ENCODE assay signal across 8 mouse cellular contexts in the genomic region with DNA sequence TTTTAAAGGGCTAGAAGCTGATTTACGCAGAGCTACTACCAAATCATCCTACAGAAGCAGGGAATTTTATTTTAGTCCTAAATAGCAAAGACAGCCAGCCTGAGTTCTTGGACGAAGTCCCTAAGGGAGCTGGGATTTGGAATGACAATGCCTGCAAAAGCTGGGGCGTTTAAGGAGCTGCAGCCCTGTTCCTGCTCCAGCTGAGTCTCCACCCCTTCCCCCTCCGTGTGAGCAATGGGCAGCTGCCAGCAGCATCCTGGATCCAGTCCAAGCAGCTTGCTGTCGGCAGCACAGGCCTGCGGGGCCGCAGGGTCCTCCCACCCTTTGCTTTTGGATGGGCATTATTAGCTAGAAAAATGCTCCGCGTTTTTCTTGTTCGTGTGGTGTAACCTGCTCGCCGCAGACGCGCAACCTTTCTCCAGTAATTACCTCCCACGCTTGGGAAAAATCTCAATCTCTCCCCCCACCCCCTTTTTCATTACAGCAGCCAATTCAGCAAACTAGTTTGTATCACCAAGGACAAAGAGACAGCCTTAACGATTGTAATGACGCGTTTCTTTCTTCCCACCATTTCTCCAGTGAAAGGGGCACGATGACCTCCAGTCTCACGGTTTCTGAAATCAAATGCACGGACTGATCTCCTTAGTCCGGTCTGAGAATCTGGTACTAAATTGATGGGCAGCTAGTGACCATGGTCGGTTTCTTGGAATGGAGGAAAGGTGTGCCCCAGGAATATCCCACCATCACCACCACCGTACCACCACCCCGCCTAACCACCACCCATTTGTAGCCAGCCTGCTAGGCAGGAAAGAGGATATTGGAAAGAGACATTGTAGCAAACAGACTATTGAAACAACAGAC.
DNase-seq lines count a peak whose midpoint lies in the region; ATAC-seq and TF ChIP-seq lines count a peak whose summit lies in the region.

No protein-coding gene starts in this region.

- TF ChIP-seq CTCF in E14TG2a.4 (conservative IDR thresholded peaks at IDR 0.05; ENCODE audit: low read length) = no peak; the same call in 1 of the 2 replicates
- no peak for TF ChIP-seq CTCF in heart, postnatal 0 days (IDR thresholded peaks at IDR 0.05; ENCODE audit: low read depth)
- no peak for TF ChIP-seq CTCF in stomach, postnatal 0 days (IDR thresholded peaks at IDR 0.05; ENCODE audit: low read depth)

- H3K27me3 ChIP-seq in E14TG2a.4 (ENCODE audit: insufficient read depth, low read length) = no peaks in the 10 kb centered on the region
- H3K27me3 ChIP-seq in forebrain, embryonic 14.5 days (replicated peaks; ENCODE audit: control insufficient read depth, insufficient read depth, low read length) = no peaks in the 10 kb centered on the region
- H3K27me3 ChIP-seq in heart, postnatal 0 days (ENCODE audit: control insufficient read depth, insufficient read depth, low read length) = no peaks in the 10 kb centered on the region
- no peaks in the 10 kb centered on the region for H3K27me3 ChIP-seq in liver, embryonic 12.5 days (replicated peaks)
- no peaks in the 10 kb centered on the region for H3K27me3 ChIP-seq in stomach, postnatal 0 days (ENCODE audit: control insufficient read depth, insufficient read depth, low read length)

- H3K4me3 ChIP-seq in E14TG2a.4 (replicated peaks; ENCODE audit: low read length) = peak overlapping the region; percentile 55
- peak overlapping the region; percentile 15; the same call in 1 of the 2 replicates for H3K4me3 ChIP-seq in forebrain, embryonic 14.5 days (ENCODE audit: low read depth, low read length)
- H3K4me3 ChIP-seq in heart, postnatal 0 days (ENCODE audit: low read depth, low read length) = peak overlapping the region; percentile 38
- H3K4me3 ChIP-seq in liver, embryonic 12.5 days = peak overlapping the region; percentile 20
- peak overlapping the region; percentile 27 for H3K4me3 ChIP-seq in stomach, postnatal 0 days (ENCODE audit: low read depth, low read length)

- ATAC-seq in cerebellum, adult (ENCODE audit: insufficient number of reproducible peaks, low FRiP score, low TSS enrichment) = peak; percentile 61
- peak; percentile 94 for ATAC-seq in forebrain, embryonic 14.5 days
- ATAC-seq in heart, postnatal 0 days (ENCODE audit: insufficient read depth, low read depth) = peak; percentile 90
- no peak for ATAC-seq in liver, embryonic 12.5 days
- peak; percentile 79; the same call in 1 of the 2 replicates for ATAC-seq in stomach, postnatal 0 days (ENCODE audit: low FRiP score, low TSS enrichment)

- H3K9ac ChIP-seq in forebrain, embryonic 14.5 days (ENCODE audit: low read length) = peak overlapping the region; percentile 37
- no peak overlapping the region for H3K9ac ChIP-seq in heart, postnatal 0 days (replicated peaks; ENCODE audit: low read depth, low read length)
- no peak overlapping the region for H3K9ac ChIP-seq in liver, embryonic 12.5 days
- H3K9ac ChIP-seq in stomach, postnatal 0 days (ENCODE audit: low read length) = peak overlapping the region; percentile 18; the same call in 1 of the 2 replicates

- peak; percentile 13; the same call in 1 of the 2 replicates for TF ChIP-seq EP300 in heart, postnatal 0 days (IDR thresholded peaks at IDR 0.05; ENCODE audit: low read depth)
- TF ChIP-seq EP300 in stomach, postnatal 0 days (optimal IDR thresholded peaks at IDR 0.05) = no peak

- H3K36me3 ChIP-seq in E14TG2a.4 (ENCODE audit: insufficient read depth, low read length) = no peaks in the 10 kb centered on the region
- H3K36me3 ChIP-seq in forebrain, embryonic 14.5 days (ENCODE audit: control insufficient read depth, insufficient read depth, low read length) = no peaks in the 10 kb centered on the region
- no peaks in the 10 kb centered on the region for H3K36me3 ChIP-seq in heart, postnatal 0 days (replicated peaks; ENCODE audit: control insufficient read depth, insufficient read depth, low read length)
- no peaks in the 10 kb centered on the region for H3K36me3 ChIP-seq in liver, embryonic 12.5 days
- no peaks in the 10 kb centered on the region for H3K36me3 ChIP-seq in stomach, postnatal 0 days (ENCODE audit: control insufficient read depth, insufficient read depth, low read length)

- peak overlapping the region; percentile 48 for H3K4me2 ChIP-seq in forebrain, embryonic 14.5 days (ENCODE audit: low read length)
- H3K4me2 ChIP-seq in heart, postnatal 0 days (ENCODE audit: low read depth, low read length) = peak overlapping the region; percentile 59
- peak overlapping the region; percentile 50 for H3K4me2 ChIP-seq in liver, embryonic 12.5 days
- H3K4me2 ChIP-seq in stomach, postnatal 0 days (replicated peaks; ENCODE audit: low read depth) = peak overlapping the region; percentile 39

- 27% methylated on average over 25 of the region's 25 CpGs for WGBS in forebrain, embryonic 14.5 days
- 15% methylated on average over 25 of the region's 25 CpGs for WGBS in heart, postnatal 0 days
- WGBS in liver, embryonic 12.5 days (ENCODE audit: insufficient replicate concordance) = 18% methylated on average over 25 of the region's 25 CpGs
- WGBS in stomach, postnatal 0 days = 14% methylated on average over 25 of the region's 25 CpGs

- DNase-seq in forebrain, embryonic 14.5 days (ENCODE audit: low spot score) = peak; percentile 95
- DNase-seq in heart, postnatal 0 days (ENCODE audit: low spot score) = peak; percentile 79
- DNase-seq in kidney, postnatal 25 days = peak; percentile 89 to 92
- peak; percentile 58 for DNase-seq in neural tube, embryonic 10.5 days (ENCODE audit: extremely low spot score, low spot score)
- DNase-seq in stomach, postnatal 0 days (ENCODE audit: low spot score) = peak; percentile 80

- no peaks in the 10 kb centered on the region for H3K9me3 ChIP-seq in E14TG2a.4 (ENCODE audit: low read length)
- no peaks in the 10 kb centered on the region for H3K9me3 ChIP-seq in forebrain, embryonic 14.5 days (replicated peaks; ENCODE audit: control insufficient read depth, low read length)
- no peaks in the 10 kb centered on the region for H3K9me3 ChIP-seq in heart, postnatal 0 days (replicated peaks; ENCODE audit: control insufficient read depth, low read length)
- H3K9me3 ChIP-seq in liver, embryonic 12.5 days (replicated peaks) = no peaks in the 10 kb centered on the region
- H3K9me3 ChIP-seq in stomach, postnatal 0 days (ENCODE audit: control insufficient read depth, low read length) = no peaks in the 10 kb centered on the region

- peaks cover 44% of the 10 kb centered on the region for H3K4me1 ChIP-seq in E14TG2a.4 (replicated peaks; ENCODE audit: low read depth, low read length)
- H3K4me1 ChIP-seq in forebrain, embryonic 14.5 days (ENCODE audit: control insufficient read depth, insufficient read depth, low read length) = peaks cover 6% of the 10 kb centered on the region; the same call in 1 of the 2 replicates
- 0 out of 2 replicates have a peak, but pooled peaks cover 5% of the 10 kb centered on the region for H3K4me1 ChIP-seq in heart, postnatal 0 days (ENCODE audit: control insufficient read depth, insufficient read depth)
- no peaks in the 10 kb centered on the region for H3K4me1 ChIP-seq in liver, embryonic 12.5 days
- no peaks in the 10 kb centered on the region for H3K4me1 ChIP-seq in stomach, postnatal 0 days (replicated peaks; ENCODE audit: control insufficient read depth, insufficient read depth)

- peak overlapping the region; percentile 96 for H3K27ac ChIP-seq in forebrain, embryonic 14.5 days (ENCODE audit: low read depth, low read length)
- peak overlapping the region; percentile 80 for H3K27ac ChIP-seq in heart, postnatal 0 days (ENCODE audit: low read depth)
- H3K27ac ChIP-seq in liver, embryonic 12.5 days = no peak overlapping the region
- H3K27ac ChIP-seq in stomach, postnatal 0 days (replicated peaks) = peak overlapping the region; percentile 71

Comparison
In these comparisons a context has a peak if more than half of its experiments do, and no peak if none do; other contexts are left out.
1. H3K9ac ChIP-seq: peak in forebrain, embryonic 14.5 days (single experiment) and stomach, postnatal 0 days (single experiment); none in heart, postnatal 0 days (single experiment) and liver, embryonic 12.5 days (single experiment).
2. Peak in every context shown above with its lines, with median percentiles within 50 percentile points of each other: H3K4me3 ChIP-seq, DNase-seq and H3K4me2 ChIP-seq.